Mouse (Mus musculus) liver, postnatal 0 days (tissue): Measurements from ENCODE around the gene Gm29427. TPM values are rescaled to one million over a fixed set of nuclear protein-coding genes. Genes with fewer than 3 reads are reported as not detected.
A peak's percentile ranks its signal among the peaks of the same experiment; 100 is the strongest.

Experiments
- ATAC-seq: fragments of 200-750 bp; cut with Nextera tagmentation; 2 replicates; pipeline ENCODE4 v1.8.0; 2017; ENCODE audit warnings: mild to moderate bottlenecking, moderate library complexity
- DNase-seq: peaks from one replicate; pipeline ENCODE4 v3.0.0-alpha.2; 2016
- H3K27ac ChIP-seq: fragments of 300-500 bp; sonication (generic); 2 replicates; pipeline ENCODE4 v1.5.1; 2014; ENCODE audit warnings: antibody characterized with exemption, moderate library complexity, mild to moderate bottlenecking, low read depth
- H3K27me3 ChIP-seq: fragments of 300-500 bp; sonication (generic); 2 replicates; pipeline ENCODE4 v1.6.1; 2014; ENCODE audit warnings: low read length, control low read depth, mixed read lengths; ENCODE audit not compliant: insufficient read depth
- H3K36me3 ChIP-seq: fragments of 300-500 bp; sonication (generic); replicated peaks from 2 replicates; pipeline ENCODE4 v1.6.1; 2014; ENCODE audit warnings: mild to moderate bottlenecking, control low read depth, low read length, moderate library complexity, mixed read lengths; ENCODE audit not compliant: insufficient read depth
- H3K4me1 ChIP-seq: fragments of 300-500 bp; sonication (generic); 2 replicates; pipeline ENCODE4 v1.6.1; 2014; ENCODE audit warnings: antibody characterized with exemption, mild to moderate bottlenecking, control low read depth; ENCODE audit not compliant: insufficient read depth
- H3K4me2 ChIP-seq: fragments of 300-500 bp; sonication (generic); 2 replicates; pipeline ENCODE4 v1.6.1; 2014; ENCODE audit warnings: low read depth, mild to moderate bottlenecking, low read length, moderate library complexity, mixed read lengths
- H3K4me3 ChIP-seq: fragments of 300-500 bp; sonication (generic); 2 replicates; pipeline ENCODE4 v1.5.1; 2014; ENCODE audit warnings: low read depth, low read length
- H3K9ac ChIP-seq: fragments of 300-500 bp; sonication (generic); replicated peaks from 2 replicates; pipeline ENCODE4 v1.6.1; 2014; ENCODE audit warnings: mild to moderate bottlenecking, moderate library complexity
- H3K9me3 ChIP-seq: fragments of 300-500 bp; sonication (generic); 2 replicates; pipeline ENCODE4 v1.6.1; 2016; ENCODE audit warnings: mild to moderate bottlenecking, control low read depth, low read length, mixed read lengths
- CTCF ChIP-seq: sonication (generic); IDR thresholded peaks from 2 replicates; pipeline ENCODE4 v1.5.1; 2016; ENCODE audit warnings: antibody characterized with exemption, low read depth
- EP300 ChIP-seq: IDR thresholded peaks from 2 replicates; pipeline ENCODE4 v1.6.1; 2016; ENCODE audit warnings: antibody characterized with exemption, low read depth, mild to moderate bottlenecking
- WGBS: fragments of 180-500 bp; shearing (Covaris S2); extraction: QIAGEN DNeasy Blood & Tissue Kit; methylation state at CpG from one replicate; pipeline ENCODE4 v1.1.7; 2014; ENCODE audit not compliant: insufficient replicate concordance; 5-methylcytosine and 5-hydroxymethylcytosine counted together
- polyA plus RNA-seq: library from polyadenylated mRNA; unstranded; fragments of >200 nt; fragmentation: Nextera tagmentation; extraction: Ambion mirVana; gene quantifications from 2 replicates; pipeline ENCODE4 v1.2.1, GENCODE M21; 2015

Gene Gm29427
- polyA plus RNA-seq, 1 experiment from 2014 or later = not detected

DNA sequence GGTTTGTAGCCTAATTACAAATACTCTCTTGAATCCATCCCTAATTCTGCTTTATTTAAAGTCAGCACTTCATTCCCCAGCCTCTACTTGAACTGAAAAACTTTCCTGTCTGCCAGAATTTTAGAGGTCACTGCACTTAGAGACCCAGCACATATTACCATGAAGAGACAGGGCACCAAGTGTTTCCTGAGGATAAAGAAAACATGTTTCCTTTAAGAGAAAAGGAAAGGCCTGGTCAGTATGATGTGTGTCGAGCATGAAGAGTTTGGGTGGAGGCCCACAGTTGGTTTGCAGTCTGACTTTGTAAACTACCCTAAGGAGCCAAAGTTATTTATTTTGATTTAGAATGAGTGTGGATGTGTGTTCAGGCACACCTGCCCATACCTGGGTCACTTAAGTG is 12.5 kb upstream of the Gm29427 start:
- TF ChIP-seq CTCF (no peak), EP300 (peak; percentile 22; the same call in 1 of the 2 replicates)
- Histone ChIP-seq H3K9ac (no peak overlapping the region), H3K4me1 (peaks cover 21% of the 10 kb centered on the region), H3K27me3 (no peaks in the 10 kb centered on the region), H3K36me3 (peaks cover 2% of the 10 kb centered on the region; the same call in 1 of the 2 replicates), H3K4me2 (no peak overlapping the region), H3K4me3 (no peak overlapping the region), H3K9me3 (no peaks in the 10 kb centered on the region), H3K27ac (no peak overlapping the region)
- ATAC-seq = no peak
- 57% methylated on average over 1 of the region's 1 CpGs for WGBS
- DNase-seq = no peak

DNA sequence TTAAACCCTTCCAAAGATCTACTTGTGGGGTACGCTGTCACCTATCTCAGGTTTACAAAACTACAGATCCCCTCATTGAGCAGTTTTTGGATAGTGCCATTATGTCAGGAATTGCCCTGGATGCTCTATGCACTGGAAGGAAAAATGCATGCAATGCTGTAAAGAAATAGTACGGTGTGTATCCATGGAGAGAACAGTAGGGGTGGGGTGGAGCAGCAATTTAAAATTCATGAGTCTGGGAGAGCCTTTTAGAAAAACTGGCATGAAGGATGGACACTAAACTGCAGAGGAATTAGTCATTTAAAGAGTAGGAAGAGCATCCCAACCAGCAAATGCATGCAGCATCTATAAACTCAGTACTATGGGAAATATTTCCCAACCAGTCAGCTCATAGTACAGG is 10.8 kb upstream of the Gm29427 start:
- 90% methylated on average over 2 of the region's 2 CpGs for WGBS
- H3K9ac ChIP-seq = no peak overlapping the region
- H3K27ac ChIP-seq = no peak overlapping the region
- H3K4me3 ChIP-seq = no peak overlapping the region
- H3K27me3 ChIP-seq = no peaks in the 10 kb centered on the region
- H3K4me2 ChIP-seq = no peak overlapping the region
- ATAC-seq (no peak), DNase-seq (no peak)
- H3K9me3 ChIP-seq = no peaks in the 10 kb centered on the region
- peaks cover 5% of the 10 kb centered on the region for H3K4me1 ChIP-seq
- TF ChIP-seq EP300 (no peak), CTCF (no peak)
- H3K36me3 ChIP-seq = peaks cover 6% of the 10 kb centered on the region

DNA sequence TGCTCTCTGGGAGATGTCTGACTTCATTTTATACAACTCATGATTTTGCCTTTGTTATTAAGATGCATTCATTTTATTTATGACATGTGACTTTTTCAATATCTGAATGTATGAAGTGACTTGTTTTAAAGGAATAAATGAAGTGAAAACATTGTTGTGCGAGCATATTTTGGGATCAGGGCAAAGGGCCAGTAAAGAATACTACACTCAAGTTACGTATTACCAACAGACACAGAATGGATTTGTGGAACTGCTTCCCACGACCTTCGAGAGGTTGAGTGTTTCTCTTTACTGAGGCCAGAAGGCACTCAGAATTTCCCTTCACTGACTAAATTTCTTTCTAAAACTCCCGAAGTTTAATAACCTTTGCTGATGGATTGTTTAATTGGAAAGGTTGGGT is 8.6 kb upstream of the Gm29427 start:
- H3K4me2 ChIP-seq = no peak overlapping the region
- H3K27ac ChIP-seq = no peak overlapping the region
- peaks cover 14% of the 10 kb centered on the region for H3K36me3 ChIP-seq
- H3K27me3 ChIP-seq = no peaks in the 10 kb centered on the region
- TF ChIP-seq CTCF (no peak), EP300 (no peak)
- H3K9me3 ChIP-seq = no peaks in the 10 kb centered on the region
- no peak overlapping the region for H3K4me3 ChIP-seq
- peaks cover 6% of the 10 kb centered on the region; the same call in 1 of the 2 replicates for H3K4me1 ChIP-seq
- no peak overlapping the region for H3K9ac ChIP-seq
- ATAC-seq (no peak), DNase-seq (no peak)
- 77% methylated on average over 5 of the region's 5 CpGs for WGBS

DNA sequence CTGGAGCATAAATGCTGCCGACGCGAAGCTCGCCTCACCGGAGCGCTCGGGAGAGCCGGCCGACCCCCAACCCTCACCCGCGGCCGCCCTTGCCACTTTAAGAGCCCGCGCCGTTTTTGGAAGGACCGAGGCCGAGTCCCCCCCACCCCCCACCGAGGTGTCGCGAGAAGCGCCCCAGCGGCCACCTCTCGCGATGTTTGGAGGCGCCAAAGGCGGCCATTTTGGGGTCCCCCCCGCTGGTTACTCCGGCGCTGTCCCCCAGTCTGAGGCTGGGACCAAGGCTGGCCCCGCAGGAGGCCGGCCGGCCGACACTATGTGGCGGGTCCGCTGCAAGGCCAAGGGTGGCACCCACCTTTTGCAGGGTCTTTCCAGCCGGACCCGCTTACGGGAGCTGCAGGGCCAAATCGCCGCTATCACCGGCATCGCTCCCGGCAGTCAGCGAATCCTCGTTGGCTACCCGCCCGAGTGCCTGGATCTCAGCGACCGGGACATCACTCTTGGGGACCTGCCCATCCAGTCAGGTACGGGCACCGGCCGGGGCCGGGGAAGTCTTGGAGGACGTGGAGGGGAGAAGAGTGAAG is 1.8 kb upstream of the Gm29427 start, which contains the start of gene Yod1:
Yod1 (plus strand) TSS at position 37 of the 581 bp plus-strand sequence.
- Histone ChIP-seq H3K27me3 (no peaks in the 10 kb centered on the region), H3K9me3 (no peaks in the 10 kb centered on the region), H3K27ac (peak within 1 kb of the TSS; percentile 83), H3K4me2 (peak within 1 kb of the TSS; percentile 92), H3K9ac (peak within 1 kb of the TSS; percentile 99), H3K36me3 (peaks cover 14% of the 10 kb centered on the region), H3K4me1 (peaks cover 19% of the 10 kb centered on the region), H3K4me3 (peak within 1 kb of the TSS; percentile 100)
- peak; percentile 76 for ATAC-seq
- 2% methylated on average over 54 of the region's 54 CpGs for WGBS
- DNase-seq = peak; percentile 95
- TF ChIP-seq EP300 (peak; percentile 92), CTCF (no peak)

DNA sequence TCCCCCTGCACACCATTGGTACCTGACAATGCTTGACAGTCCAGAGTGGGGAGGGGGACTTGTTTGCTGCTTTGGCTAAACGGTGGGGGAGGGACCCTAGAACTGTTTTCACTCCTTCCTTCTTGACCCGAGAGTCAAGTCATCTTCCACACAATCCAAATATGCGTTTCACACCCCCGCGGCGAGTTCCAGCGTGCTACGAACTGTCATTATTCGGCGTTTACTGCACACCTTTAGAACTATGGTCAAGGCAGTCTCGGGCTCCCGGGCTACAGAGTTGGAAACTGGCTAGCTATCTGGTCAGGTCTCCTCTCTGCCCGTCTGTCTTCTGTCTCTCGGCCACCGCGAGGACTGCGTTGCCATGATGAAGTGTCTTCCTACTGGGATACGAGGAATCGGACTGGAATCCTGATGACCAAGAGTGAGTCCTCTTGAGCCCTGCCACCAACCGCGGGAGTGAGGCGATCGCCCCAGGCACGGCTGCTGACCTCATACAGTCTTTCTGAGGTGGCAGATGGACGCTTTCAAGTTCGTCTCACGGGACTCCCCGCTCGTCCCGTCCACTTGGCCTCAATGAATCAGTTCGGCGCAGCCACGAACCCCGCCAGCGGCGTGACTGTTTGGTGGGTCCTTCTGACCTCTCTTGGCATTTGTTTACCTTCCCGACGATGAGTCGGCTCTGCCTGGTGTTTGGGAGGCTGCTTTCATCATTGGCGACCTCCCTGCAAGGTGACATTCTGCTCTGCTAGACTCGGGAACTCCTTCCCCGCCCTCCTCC is 1.1 kb upstream of the Gm29427 start:
- no peak for DNase-seq
- TF ChIP-seq EP300 = no peak
- TF ChIP-seq CTCF = no peak
- peaks cover 17% of the 10 kb centered on the region for H3K36me3 ChIP-seq
- no peaks in the 10 kb centered on the region for H3K27me3 ChIP-seq
- H3K9ac ChIP-seq = peak overlapping the region; percentile 99
- ATAC-seq = peak; percentile 5
- H3K4me3 ChIP-seq = peak overlapping the region; percentile 100
- under 1% methylated on average over 42 of the region's 42 CpGs for WGBS
- H3K27ac ChIP-seq = peak overlapping the region; percentile 83
- H3K9me3 ChIP-seq = no peaks in the 10 kb centered on the region
- peaks cover 19% of the 10 kb centered on the region for H3K4me1 ChIP-seq
- H3K4me2 ChIP-seq = peak overlapping the region; percentile 92

DNA sequence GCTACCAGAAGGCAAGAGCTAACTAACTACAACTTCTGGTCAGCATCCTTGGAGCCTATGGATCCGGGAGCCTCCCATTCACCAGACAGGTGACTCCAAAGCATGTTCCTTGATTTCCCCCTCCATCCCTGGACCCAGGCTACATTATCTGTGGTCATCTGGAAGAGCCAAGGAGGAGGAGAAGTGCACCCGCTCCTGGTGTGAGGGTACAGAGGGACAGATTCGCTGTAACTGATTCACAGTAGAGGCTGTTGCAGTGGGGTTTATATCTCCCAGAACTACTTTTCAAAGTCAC is 566 bp upstream of the Gm29427 start:
- Histone ChIP-seq H3K9ac (peak overlapping the region; percentile 99), H3K36me3 (peaks cover 21% of the 10 kb centered on the region), H3K4me1 (peaks cover 19% of the 10 kb centered on the region), H3K9me3 (no peaks in the 10 kb centered on the region), H3K4me2 (peak overlapping the region; percentile 92), H3K27ac (peak overlapping the region; percentile 83), H3K27me3 (no peaks in the 10 kb centered on the region), H3K4me3 (peak overlapping the region; percentile 100)
- DNase-seq (no peak), ATAC-seq (peak; percentile 10)
- 0% methylated on average over 3 of the region's 3 CpGs for WGBS
- TF ChIP-seq CTCF (no peak), EP300 (no peak)
